Mouse (Mus musculus): ENCODE measurements around the gene Il17rd.

- TF ChIP-seq ZNF384 (IDR thresholded peaks at IDR 0.05; ENCODE audit: low read depth, low read length): no peak
- no peak for TF ChIP-seq MAFK (IDR thresholded peaks at IDR 0.05; ENCODE audit: insufficient read depth, low read depth, low read length)
- no peak for TF ChIP-seq ZC3H11A (IDR thresholded peaks at IDR 0.05; ENCODE audit: borderline replicate concordance, low read depth, low read length)
Measured at GRCm38 (mm10) chr14:26993427-26993826, 45.3 kb upstream of the Il17rd start.
